Mouse (Mus musculus): ENCODE measurements around the gene Cyp17a1. TPM values are rescaled to one million over a fixed set of nuclear protein-coding genes. Genes with fewer than 3 reads are reported as not detected.
A peak's percentile ranks its signal among the peaks of the same experiment; 100 is the strongest.

Gene Cyp17a1
- polyA plus RNA-seq, 1 experiment, result 0.26 TPM

DNA sequence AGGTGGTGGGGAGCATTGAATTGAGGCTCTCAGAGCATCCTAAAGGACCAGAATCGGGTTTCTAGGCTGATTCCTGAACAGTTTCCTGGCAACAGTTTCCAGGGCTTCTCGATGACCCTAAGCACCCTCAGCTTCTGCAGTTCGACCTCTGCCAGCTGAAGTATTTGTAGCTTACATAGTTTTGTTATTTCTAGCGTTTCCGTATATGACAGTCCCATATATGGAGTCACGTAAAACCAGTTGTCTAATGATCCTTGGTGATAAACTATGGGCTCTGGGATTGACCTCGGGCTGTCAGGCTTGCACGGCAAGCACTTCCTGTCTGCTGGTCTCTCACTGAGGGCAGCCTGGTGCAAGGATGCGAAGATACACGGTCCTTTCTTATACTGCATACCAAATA, 47.5 kb downstream of the Cyp17a1 start:
- H3K27me3 ChIP-seq (ENCODE audit: control insufficient read depth, insufficient read depth, low read length), result no peaks in the 10 kb centered on the region
- no peak overlapping the region for H3K4me3 ChIP-seq (ENCODE audit: control insufficient read depth, insufficient read depth, low read length)
- H3K27ac ChIP-seq (ENCODE audit: control insufficient read depth, insufficient read depth, low read length), result no peak overlapping the region
- no peak for DNase-seq
- 91% methylated on average over 10 of the region's 10 CpGs for WGBS
- no peaks in the 10 kb centered on the region for H3K36me3 ChIP-seq (ENCODE audit: control insufficient read depth, insufficient read depth, low read length)
- H3K4me1 ChIP-seq (replicated peaks; ENCODE audit: control insufficient read depth, insufficient read depth, low read length), result peaks cover 24% of the 10 kb centered on the region
- TF ChIP-seq POLR2A (IDR thresholded peaks at IDR 0.05; ENCODE audit: control insufficient read depth, extremely low read depth, insufficient read depth, low read length, poor library complexity) (no peak), CTCF (IDR thresholded peaks at IDR 0.05; ENCODE audit: borderline replicate concordance, control insufficient read depth, extremely low read depth, insufficient read depth, low read length, poor library complexity) (no peak)

DNA sequence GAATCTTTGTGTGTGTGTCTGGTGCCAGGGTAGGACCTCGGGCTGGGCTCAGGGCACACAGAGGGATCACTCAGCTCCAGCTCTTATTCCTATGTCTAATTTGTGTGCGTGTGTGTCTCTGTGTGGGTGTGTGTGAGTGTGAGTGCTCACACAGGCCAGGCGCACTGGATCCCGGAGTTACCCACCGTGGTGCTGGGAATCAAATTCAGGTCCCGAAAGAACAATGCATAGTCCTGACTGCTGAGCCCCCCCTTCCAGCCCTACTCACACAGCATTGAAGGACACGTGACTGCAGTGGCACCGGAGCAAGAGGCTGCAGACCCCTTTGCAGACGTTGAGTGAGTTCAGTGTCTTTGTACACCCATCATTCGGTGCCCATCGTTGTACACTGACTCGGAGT, 48.0 kb downstream of the Cyp17a1 start:
- no peak overlapping the region for H3K4me3 ChIP-seq (ENCODE audit: control insufficient read depth, insufficient read depth, low read length)
- H3K4me1 ChIP-seq (replicated peaks; ENCODE audit: control insufficient read depth, insufficient read depth, low read length), result peaks cover 28% of the 10 kb centered on the region
- no peak for DNase-seq
- no peak overlapping the region for H3K27ac ChIP-seq (ENCODE audit: control insufficient read depth, insufficient read depth, low read length)
- no peaks in the 10 kb centered on the region for H3K36me3 ChIP-seq (ENCODE audit: control insufficient read depth, insufficient read depth, low read length)
- no peaks in the 10 kb centered on the region for H3K27me3 ChIP-seq (ENCODE audit: control insufficient read depth, insufficient read depth, low read length)
- 99% methylated on average over 12 of the region's 12 CpGs for WGBS
- TF ChIP-seq CTCF (IDR thresholded peaks at IDR 0.05; ENCODE audit: borderline replicate concordance, control insufficient read depth, extremely low read depth, insufficient read depth, low read length, poor library complexity) (no peak), POLR2A (IDR thresholded peaks at IDR 0.05; ENCODE audit: control insufficient read depth, extremely low read depth, insufficient read depth, low read length, poor library complexity) (no peak)

DNA sequence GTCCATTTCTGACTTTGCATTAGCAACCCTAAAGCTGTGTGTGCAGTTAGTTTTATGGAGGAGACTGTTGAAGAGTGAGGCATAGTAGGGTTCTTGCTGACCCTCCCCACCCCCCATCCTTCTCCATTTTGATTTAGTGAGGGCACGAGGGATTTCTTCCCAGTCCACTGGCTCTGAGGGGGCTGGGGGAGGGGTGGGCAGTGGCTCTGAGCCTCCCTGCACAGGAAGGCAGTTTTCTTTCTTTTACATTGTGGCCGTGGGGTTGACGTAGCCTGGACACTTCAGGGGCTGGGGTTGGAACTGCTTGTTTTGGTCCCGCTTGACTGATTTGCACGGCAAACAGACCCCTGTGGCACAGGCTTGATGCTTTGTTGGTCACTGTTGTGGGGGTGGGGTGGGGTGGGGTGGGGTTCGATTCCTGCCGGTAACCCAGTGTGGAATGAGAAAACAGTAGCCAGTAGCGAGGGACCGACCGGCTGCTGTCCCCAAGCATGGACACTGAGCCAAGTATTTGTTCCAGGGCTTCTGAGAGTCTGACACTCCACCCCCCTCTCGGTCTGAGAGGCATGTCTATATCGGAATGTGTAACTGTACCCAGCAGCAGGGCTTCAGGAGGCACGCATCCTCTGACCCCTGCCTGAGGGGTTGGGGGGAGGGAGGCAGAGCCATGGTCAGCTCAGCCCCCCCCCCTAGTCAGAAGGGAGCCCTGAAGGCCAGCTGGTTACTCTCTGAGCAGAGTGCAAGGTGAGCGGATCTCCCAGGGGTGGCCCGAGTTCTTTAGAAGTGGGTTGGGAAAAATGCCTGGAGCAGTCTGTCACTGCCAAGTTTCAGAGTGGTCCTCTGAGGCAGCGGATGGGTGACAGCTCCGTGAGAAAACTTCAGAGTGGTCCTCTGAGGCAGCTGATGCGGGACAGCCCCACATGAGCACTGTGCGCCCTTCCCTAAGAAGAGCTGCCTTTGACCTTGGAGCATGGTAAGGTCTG, 48.9 kb downstream of the Cyp17a1 start:
- Histone ChIP-seq H3K4me1 (replicated peaks; ENCODE audit: control insufficient read depth, insufficient read depth, low read length) (peaks cover 30% of the 10 kb centered on the region), H3K27ac (ENCODE audit: control insufficient read depth, insufficient read depth, low read length) (no peak overlapping the region), H3K4me3 (ENCODE audit: control insufficient read depth, insufficient read depth, low read length) (no peak overlapping the region), H3K36me3 (ENCODE audit: control insufficient read depth, insufficient read depth, low read length) (no peaks in the 10 kb centered on the region), H3K27me3 (ENCODE audit: control insufficient read depth, insufficient read depth, low read length) (no peaks in the 10 kb centered on the region)
- TF ChIP-seq POLR2A (IDR thresholded peaks at IDR 0.05; ENCODE audit: control insufficient read depth, extremely low read depth, insufficient read depth, low read length, poor library complexity), result no peak
- no peak for TF ChIP-seq CTCF (IDR thresholded peaks at IDR 0.05; ENCODE audit: borderline replicate concordance, control insufficient read depth, extremely low read depth, insufficient read depth, low read length, poor library complexity)
- DNase-seq, result no peak
- 95% methylated on average over 19 of the region's 19 CpGs for WGBS

DNA sequence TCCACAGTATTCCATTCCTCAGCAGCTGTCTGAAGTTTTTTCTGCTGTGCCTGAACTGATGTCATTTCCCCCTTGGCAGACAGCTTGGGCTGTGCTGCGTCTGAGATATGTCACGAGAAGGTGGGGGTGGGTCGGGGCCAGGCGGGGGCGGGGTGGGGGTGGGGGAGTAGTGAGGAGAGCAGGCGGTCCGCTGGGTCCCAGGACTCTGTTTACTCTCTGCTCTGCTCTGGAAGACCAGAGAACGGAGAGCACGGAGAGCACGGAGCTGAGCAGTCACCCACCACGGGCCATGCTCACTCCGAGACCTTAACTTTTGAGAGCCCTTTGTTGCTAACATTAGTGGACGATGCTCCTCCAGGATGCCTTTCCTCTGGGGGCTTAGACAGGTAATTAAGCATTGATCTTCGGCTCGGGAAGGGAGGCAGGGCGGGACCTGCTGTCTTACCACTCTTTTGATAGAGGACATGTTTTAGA, 49.7 kb downstream of the Cyp17a1 start:
- H3K4me3 ChIP-seq (ENCODE audit: control insufficient read depth, insufficient read depth, low read length), result no peak overlapping the region

DNA sequence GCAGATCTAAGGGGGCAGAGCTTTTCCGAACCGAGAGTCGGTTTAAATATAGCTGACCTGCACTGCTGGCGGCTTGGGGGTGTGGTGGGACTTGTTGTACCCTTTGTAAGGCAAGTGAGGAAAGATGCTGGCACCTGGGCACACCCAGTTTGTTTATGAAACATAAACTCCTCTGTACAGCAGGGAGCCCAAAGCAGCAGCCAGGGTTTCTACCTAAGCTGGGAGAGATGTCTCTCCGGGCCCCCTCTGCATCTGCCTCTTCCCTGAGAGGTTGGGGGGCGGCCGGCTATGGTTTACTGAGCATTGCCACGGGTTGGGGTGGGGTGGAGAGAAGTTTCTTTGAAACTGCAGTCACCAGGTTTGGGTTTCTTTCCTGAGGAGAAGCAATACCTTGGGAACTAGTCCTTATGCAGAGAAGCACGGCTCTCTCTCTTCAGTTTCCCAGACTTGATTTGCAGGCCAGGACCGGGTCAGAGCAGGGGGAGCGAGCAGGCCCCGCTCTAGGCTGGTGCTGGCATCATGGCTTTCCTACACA, 50.2 kb downstream of the Cyp17a1 start:
- Histone ChIP-seq H3K4me1 (replicated peaks; ENCODE audit: control insufficient read depth, insufficient read depth, low read length) (peaks cover 44% of the 10 kb centered on the region), H3K27ac (ENCODE audit: control insufficient read depth, insufficient read depth, low read length) (no peak overlapping the region), H3K4me3 (ENCODE audit: control insufficient read depth, insufficient read depth, low read length) (no peak overlapping the region), H3K27me3 (ENCODE audit: control insufficient read depth, insufficient read depth, low read length) (no peaks in the 10 kb centered on the region), H3K36me3 (ENCODE audit: control insufficient read depth, insufficient read depth, low read length) (no peaks in the 10 kb centered on the region)
- TF ChIP-seq POLR2A (IDR thresholded peaks at IDR 0.05; ENCODE audit: control insufficient read depth, extremely low read depth, insufficient read depth, low read length, poor library complexity), result no peak
- no peak for TF ChIP-seq CTCF (IDR thresholded peaks at IDR 0.05; ENCODE audit: borderline replicate concordance, control insufficient read depth, extremely low read depth, insufficient read depth, low read length, poor library complexity)
- WGBS, result 85% methylated on average over 12 of the region's 12 CpGs
- no peak for DNase-seq

More for the DNA sequence above, 49.7 kb downstream of the Cyp17a1 start:
- H3K4me1 ChIP-seq (replicated peaks; ENCODE audit: control insufficient read depth, insufficient read depth, low read length), result peaks cover 39% of the 10 kb centered on the region
- no peaks in the 10 kb centered on the region for H3K36me3 ChIP-seq (ENCODE audit: control insufficient read depth, insufficient read depth, low read length)
- WGBS, result 85% methylated on average over 16 of the region's 16 CpGs
- H3K27ac ChIP-seq (ENCODE audit: control insufficient read depth, insufficient read depth, low read length), result no peak overlapping the region
- TF ChIP-seq CTCF (IDR thresholded peaks at IDR 0.05; ENCODE audit: borderline replicate concordance, control insufficient read depth, extremely low read depth, insufficient read depth, low read length, poor library complexity) (no peak), POLR2A (IDR thresholded peaks at IDR 0.05; ENCODE audit: control insufficient read depth, extremely low read depth, insufficient read depth, low read length, poor library complexity) (no peak)
- no peak for DNase-seq
- no peaks in the 10 kb centered on the region for H3K27me3 ChIP-seq (ENCODE audit: control insufficient read depth, insufficient read depth, low read length)

DNA sequence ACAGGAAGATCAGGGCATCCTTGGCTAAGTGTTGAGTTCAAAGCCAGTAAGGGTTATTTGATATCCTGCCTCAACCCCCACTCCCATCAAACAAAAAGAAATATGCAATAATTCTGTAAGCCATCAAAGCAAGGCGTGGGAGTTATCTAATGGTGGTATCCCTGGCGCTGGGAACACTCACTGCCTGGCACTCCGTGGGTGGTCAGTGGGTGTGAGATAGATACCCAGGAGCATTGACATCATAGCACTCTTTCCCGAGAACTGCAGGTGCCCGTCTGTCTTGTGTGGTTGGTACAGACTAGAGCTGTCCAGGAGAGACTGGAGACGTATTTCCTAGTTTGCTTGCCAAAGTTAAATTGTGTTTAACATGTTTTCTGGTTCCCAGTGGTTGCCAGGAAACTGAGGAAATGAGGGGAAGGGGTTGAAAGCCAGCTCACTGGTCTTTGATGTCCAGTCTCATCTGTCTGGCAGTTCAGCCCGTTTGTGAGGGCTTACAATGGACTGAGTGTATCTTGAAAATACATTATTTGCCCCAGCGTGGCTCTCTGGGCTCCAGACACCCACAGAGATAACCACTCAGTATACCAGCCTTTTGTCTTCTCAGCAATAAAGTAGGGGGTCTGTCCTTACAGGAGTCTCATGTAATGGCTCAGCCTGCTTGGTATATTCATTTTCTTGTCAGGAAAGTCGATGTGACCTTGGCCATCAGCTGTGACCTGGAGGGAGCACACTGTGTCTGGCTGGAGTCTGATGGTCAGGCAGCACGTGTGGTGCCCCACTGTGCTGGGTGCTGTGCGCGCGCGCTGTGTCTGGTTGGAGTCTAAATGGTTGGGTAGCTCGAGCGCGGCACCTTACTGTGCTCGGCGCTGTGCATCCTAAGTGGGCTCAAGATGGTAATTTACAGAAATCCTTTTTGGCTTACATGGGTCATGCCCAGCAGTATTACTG, 51.5 kb downstream of the Cyp17a1 start:
- H3K36me3 ChIP-seq (ENCODE audit: control insufficient read depth, insufficient read depth, low read length), result no peaks in the 10 kb centered on the region
- WGBS, result 89% methylated on average over 19 of the region's 19 CpGs
- DNase-seq, result no peak
- H3K27me3 ChIP-seq (ENCODE audit: control insufficient read depth, insufficient read depth, low read length), result no peaks in the 10 kb centered on the region
- no peak overlapping the region for H3K4me3 ChIP-seq (ENCODE audit: control insufficient read depth, insufficient read depth, low read length)
- peak overlapping the region; percentile 68; the same call in 1 of the 2 replicates for H3K27ac ChIP-seq (ENCODE audit: control insufficient read depth, insufficient read depth, low read length)
- H3K4me1 ChIP-seq (replicated peaks; ENCODE audit: control insufficient read depth, insufficient read depth, low read length), result peaks cover 56% of the 10 kb centered on the region
- TF ChIP-seq CTCF (IDR thresholded peaks at IDR 0.05; ENCODE audit: borderline replicate concordance, control insufficient read depth, extremely low read depth, insufficient read depth, low read length, poor library complexity) (no peak), POLR2A (IDR thresholded peaks at IDR 0.05; ENCODE audit: control insufficient read depth, extremely low read depth, insufficient read depth, low read length, poor library complexity) (no peak)
